In genomic region chr12:100275850-100276249, GRCm38 (mm10) we compare ENCODE assay signal across 8 mouse cellular contexts.
DNase-seq lines count a peak whose midpoint lies in the region; ATAC-seq lines count a peak whose summit lies in the region.

No protein-coding gene starts in this region.

- DNase-seq in spleen, adult 18-20 months, result peak; percentile 13 to 20
- DNase-seq in spleen, adult 12 weeks (ENCODE audit: low spot score), result no peak
- DNase-seq in heart, postnatal 4 days, result peak; percentile 95
- peak; percentile 88 for DNase-seq in lung, postnatal 14 days
- no peak for DNase-seq in layer of hippocampus, adult 9-11 months
- no peak for DNase-seq in natural killer cell, adult 2 months (ENCODE audit: low spot score in 2 of 2)
- DNase-seq in layer of hippocampus, postnatal 36 days, result no peak

- 0 out of 2 replicates have a peak, but pooled peaks have one; percentile 12 for ATAC-seq in common myeloid progenitor, adult 5-6 weeks (replicated peaks; ENCODE audit: low read depth, poor library complexity, severe bottlenecking)

Comparison
In these comparisons a context has a peak if more than half of its experiments do, and no peak if none do; other contexts are left out.
1. DNase-seq: peak in spleen, adult 18-20 months (2 of 2), heart, postnatal 4 days (single experiment) and lung, postnatal 14 days (single experiment); none in spleen, adult 12 weeks (single experiment), layer of hippocampus, adult 9-11 months (single experiment), natural killer cell, adult 2 months (0 of 2) and layer of hippocampus, postnatal 36 days (0 of 2).